Mouse (Mus musculus): Measurements from ENCODE around the gene Rgma. TPM values are rescaled to one million over a fixed set of nuclear protein-coding genes. Genes with fewer than 3 reads are reported as not detected.
A peak's percentile ranks its signal among the peaks of the same experiment; 100 is the strongest.

Gene Rgma
- polyA plus RNA-seq, 1 experiment from 2014 or later: 40.5 TPM

- Histone ChIP-seq H3K27ac (ENCODE audit: low read depth, low read length) (no peak overlapping the region), H3K4me1 (replicated peaks; ENCODE audit: control insufficient read depth, insufficient read depth, low read length) (peaks cover 2% of the 10 kb centered on the region; the same call in 1 of the 2 replicates), H3K4me3 (ENCODE audit: low read depth, low read length) (no peak overlapping the region), H3K4me2 (ENCODE audit: low read depth, low read length, severe bottlenecking) (no peak overlapping the region), H3K27me3 (ENCODE audit: control insufficient read depth, insufficient read depth, low read length) (no peaks in the 10 kb centered on the region), H3K9me3 (ENCODE audit: control insufficient read depth, low read length) (no peaks in the 10 kb centered on the region), H3K36me3 (ENCODE audit: control insufficient read depth, insufficient read depth, low read length) (peaks cover 13% of the 10 kb centered on the region; the same call in 1 of the 2 replicates), H3K9ac (ENCODE audit: low read length) (no peak overlapping the region)
- DNase-seq (ENCODE audit: low spot score) (no peak), ATAC-seq (replicated peaks; ENCODE audit: low FRiP score) (no peak)
- 89% methylated on average over 14 of the region's 14 CpGs for WGBS
Measured at GRCm38 (mm10) chr7:73414192-73414591, 38.9 kb downstream of the Rgma start.

GRCm38 (mm10) chr7:73419375-73419774, 44.1 kb downstream of the Rgma start:
- Histone ChIP-seq H3K27me3 (ENCODE audit: control insufficient read depth, insufficient read depth, low read length) (no peaks in the 10 kb centered on the region), H3K9ac (ENCODE audit: low read length) (no peak overlapping the region), H3K36me3 (ENCODE audit: control insufficient read depth, insufficient read depth, low read length) (peaks cover 3% of the 10 kb centered on the region; the same call in 1 of the 2 replicates), H3K4me3 (ENCODE audit: low read depth, low read length) (no peak overlapping the region), H3K4me2 (ENCODE audit: low read depth, low read length, severe bottlenecking) (no peak overlapping the region), H3K27ac (ENCODE audit: low read depth, low read length) (0 out of 2 replicates have a peak overlapping the region, but pooled peaks have one; percentile 18), H3K4me1 (replicated peaks; ENCODE audit: control insufficient read depth, insufficient read depth, low read length) (peaks cover 5% of the 10 kb centered on the region; the same call in 1 of the 2 replicates), H3K9me3 (ENCODE audit: control insufficient read depth, low read length) (no peaks in the 10 kb centered on the region)
- 35% methylated on average over 7 of the region's 7 CpGs for WGBS
- DNase-seq (ENCODE audit: low spot score) (no peak), ATAC-seq (replicated peaks; ENCODE audit: low FRiP score) (0 out of 2 replicates have a peak, but pooled peaks have one; percentile 9)

- DNase-seq (ENCODE audit: low spot score): no peak
- no peak for ATAC-seq (replicated peaks; ENCODE audit: low FRiP score)
- no peak overlapping the region for H3K9ac ChIP-seq (ENCODE audit: low read length)
Measured at GRCm38 (mm10) chr7:73420827-73421226, 45.5 kb downstream of the Rgma start.

GRCm38 (mm10) chr7:73421278-73422015, 46.1 kb downstream of the Rgma start:
- Histone ChIP-seq H3K9me3 (ENCODE audit: control insufficient read depth, low read length) (no peaks in the 10 kb centered on the region), H3K9ac (ENCODE audit: low read length) (no peak overlapping the region), H3K36me3 (ENCODE audit: control insufficient read depth, insufficient read depth, low read length) (peaks cover 3% of the 10 kb centered on the region; the same call in 1 of the 2 replicates), H3K4me3 (ENCODE audit: low read depth, low read length) (no peak overlapping the region), H3K27me3 (ENCODE audit: control insufficient read depth, insufficient read depth, low read length) (no peaks in the 10 kb centered on the region), H3K27ac (ENCODE audit: low read depth, low read length) (no peak overlapping the region), H3K4me1 (replicated peaks; ENCODE audit: control insufficient read depth, insufficient read depth, low read length) (peaks cover 5% of the 10 kb centered on the region; the same call in 1 of the 2 replicates), H3K4me2 (ENCODE audit: low read depth, low read length, severe bottlenecking) (no peak overlapping the region)
- 74% methylated on average over 9 of the region's 9 CpGs for WGBS
- DNase-seq (ENCODE audit: low spot score) (no peak), ATAC-seq (replicated peaks; ENCODE audit: low FRiP score) (no peak)

More at GRCm38 (mm10) chr7:73420827-73421226, 45.5 kb downstream of the Rgma start:
- 50% methylated on average over 5 of the region's 5 CpGs for WGBS
- H3K9me3 ChIP-seq (ENCODE audit: control insufficient read depth, low read length): no peaks in the 10 kb centered on the region
- no peaks in the 10 kb centered on the region for H3K27me3 ChIP-seq (ENCODE audit: control insufficient read depth, insufficient read depth, low read length)
- H3K4me3 ChIP-seq (ENCODE audit: low read depth, low read length): no peak overlapping the region
- peaks cover 3% of the 10 kb centered on the region; the same call in 1 of the 2 replicates for H3K36me3 ChIP-seq (ENCODE audit: control insufficient read depth, insufficient read depth, low read length)
- no peak overlapping the region for H3K4me2 ChIP-seq (ENCODE audit: low read depth, low read length, severe bottlenecking)
- peaks cover 5% of the 10 kb centered on the region; the same call in 1 of the 2 replicates for H3K4me1 ChIP-seq (replicated peaks; ENCODE audit: control insufficient read depth, insufficient read depth, low read length)
- 0 out of 2 replicates have a peak overlapping the region, but pooled peaks have one; percentile 21 for H3K27ac ChIP-seq (ENCODE audit: low read depth, low read length)

- 31% methylated on average over 12 of the region's 12 CpGs for WGBS
Measured at GRCm38 (mm10) chr7:73422223-73423113, 47.2 kb downstream of the Rgma start.

GRCm38 (mm10) chr7:73423236-73423635, 47.9 kb downstream of the Rgma start:
- H3K9me3 ChIP-seq (ENCODE audit: control insufficient read depth, low read length): no peaks in the 10 kb centered on the region
- no peak overlapping the region for H3K27ac ChIP-seq (ENCODE audit: low read depth, low read length)
- WGBS: 82% methylated on average over 13 of the region's 13 CpGs
- DNase-seq (ENCODE audit: low spot score): no peak
- ATAC-seq (replicated peaks; ENCODE audit: low FRiP score): no peak
- H3K4me3 ChIP-seq (ENCODE audit: low read depth, low read length): no peak overlapping the region
- H3K4me2 ChIP-seq (ENCODE audit: low read depth, low read length, severe bottlenecking): no peak overlapping the region
- H3K27me3 ChIP-seq (ENCODE audit: control insufficient read depth, insufficient read depth, low read length): no peaks in the 10 kb centered on the region
- H3K36me3 ChIP-seq (ENCODE audit: control insufficient read depth, insufficient read depth, low read length): peaks cover 3% of the 10 kb centered on the region; the same call in 1 of the 2 replicates
- no peak overlapping the region for H3K9ac ChIP-seq (ENCODE audit: low read length)
- peaks cover 5% of the 10 kb centered on the region; the same call in 1 of the 2 replicates for H3K4me1 ChIP-seq (replicated peaks; ENCODE audit: control insufficient read depth, insufficient read depth, low read length)

More at GRCm38 (mm10) chr7:73422223-73423113, 47.2 kb downstream of the Rgma start:
- no peak overlapping the region for H3K27ac ChIP-seq (ENCODE audit: low read depth, low read length)
- no peaks in the 10 kb centered on the region for H3K9me3 ChIP-seq (ENCODE audit: control insufficient read depth, low read length)
- DNase-seq (ENCODE audit: low spot score) (peak; percentile 85), ATAC-seq (replicated peaks; ENCODE audit: low FRiP score) (peak; percentile 34)
- H3K9ac ChIP-seq (ENCODE audit: low read length): no peak overlapping the region
- H3K4me3 ChIP-seq (ENCODE audit: low read depth, low read length): no peak overlapping the region
- peaks cover 5% of the 10 kb centered on the region; the same call in 1 of the 2 replicates for H3K4me1 ChIP-seq (replicated peaks; ENCODE audit: control insufficient read depth, insufficient read depth, low read length)
- no peak overlapping the region for H3K4me2 ChIP-seq (ENCODE audit: low read depth, low read length, severe bottlenecking)
- no peaks in the 10 kb centered on the region for H3K27me3 ChIP-seq (ENCODE audit: control insufficient read depth, insufficient read depth, low read length)
- H3K36me3 ChIP-seq (ENCODE audit: control insufficient read depth, insufficient read depth, low read length): peaks cover 6% of the 10 kb centered on the region; the same call in 1 of the 2 replicates

- Histone ChIP-seq H3K4me3 (ENCODE audit: low read depth, low read length) (no peak overlapping the region), H3K4me1 (replicated peaks; ENCODE audit: control insufficient read depth, insufficient read depth, low read length) (peaks cover 2% of the 10 kb centered on the region; the same call in 1 of the 2 replicates), H3K9ac (ENCODE audit: low read length) (no peak overlapping the region), H3K4me2 (ENCODE audit: low read depth, low read length, severe bottlenecking) (no peak overlapping the region), H3K27ac (ENCODE audit: low read depth, low read length) (peak overlapping the region; percentile 41; the same call in 1 of the 2 replicates), H3K36me3 (ENCODE audit: control insufficient read depth, insufficient read depth, low read length) (peaks cover 12% of the 10 kb centered on the region; the same call in 1 of the 2 replicates), H3K9me3 (ENCODE audit: control insufficient read depth, low read length) (no peaks in the 10 kb centered on the region), H3K27me3 (ENCODE audit: control insufficient read depth, insufficient read depth, low read length) (no peaks in the 10 kb centered on the region)
- no peak for ATAC-seq (replicated peaks; ENCODE audit: low FRiP score)
- 23% methylated on average over 3 of the region's 3 CpGs for WGBS
- DNase-seq (ENCODE audit: low spot score): no peak
Measured at GRCm38 (mm10) chr7:73424243-73424642, 48.9 kb downstream of the Rgma start.

GRCm38 (mm10) chr7:73424705-73425104, 49.4 kb downstream of the Rgma start:
- no peaks in the 10 kb centered on the region; the same call in 1 of the 2 replicates for H3K4me1 ChIP-seq (replicated peaks; ENCODE audit: control insufficient read depth, insufficient read depth, low read length)

More at GRCm38 (mm10) chr7:73424705-73425104, 49.4 kb downstream of the Rgma start:
- Histone ChIP-seq H3K4me2 (ENCODE audit: low read depth, low read length, severe bottlenecking) (no peak overlapping the region), H3K4me3 (ENCODE audit: low read depth, low read length) (no peak overlapping the region), H3K27ac (ENCODE audit: low read depth, low read length) (peak overlapping the region; percentile 7; the same call in 1 of the 2 replicates), H3K36me3 (ENCODE audit: control insufficient read depth, insufficient read depth, low read length) (peaks cover 16% of the 10 kb centered on the region; the same call in 1 of the 2 replicates), H3K27me3 (ENCODE audit: control insufficient read depth, insufficient read depth, low read length) (no peaks in the 10 kb centered on the region), H3K9me3 (ENCODE audit: control insufficient read depth, low read length) (no peaks in the 10 kb centered on the region), H3K9ac (ENCODE audit: low read length) (no peak overlapping the region)
- WGBS: 53% methylated on average over 3 of the region's 3 CpGs
- DNase-seq (ENCODE audit: low spot score) (no peak), ATAC-seq (replicated peaks; ENCODE audit: low FRiP score) (no peak; the same call in 1 of the 2 replicates)
